Mouse (Mus musculus): ENCODE data around the gene V1rd19. TPM values are rescaled to one million over a fixed set of nuclear protein-coding genes. Genes with fewer than 3 reads are reported as not detected.
A peak's percentile ranks its signal among the peaks of the same experiment; 100 is the strongest.
"Not testable (repeated sequence)": the region's sequence is repeated elsewhere in the genome, so short reads cannot be mapped to it uniquely, and the experiment has no call there.

Gene V1rd19
- total RNA-seq (2021): not detected
- polyA plus RNA-seq (2012; rRNA removed): not detected in 2 replicates
- long read RNA-seq: 0 reads

DNA sequence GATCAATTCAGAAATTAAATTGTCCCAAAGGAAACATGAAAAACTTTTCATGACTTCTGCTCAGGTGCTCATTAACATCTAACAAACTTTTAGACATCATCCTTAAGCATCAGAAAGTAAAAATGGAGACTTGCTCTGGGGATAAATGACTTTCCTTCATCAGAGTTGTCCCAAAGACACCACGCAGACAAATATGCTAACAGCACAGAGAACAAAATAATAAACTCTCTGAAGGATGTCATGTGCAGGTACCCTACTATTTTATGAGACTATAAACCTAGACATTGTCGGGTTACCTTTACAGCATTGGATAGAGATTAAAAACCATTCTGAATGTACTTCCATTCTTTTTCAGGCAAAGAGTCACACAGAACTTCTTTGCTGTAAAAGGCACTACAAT, at the start of gene V1rd19:
V1rd19 (plus strand) TSS at position 301 of the 400 bp plus-strand sequence.
- no peak for DNase-seq

DNA sequence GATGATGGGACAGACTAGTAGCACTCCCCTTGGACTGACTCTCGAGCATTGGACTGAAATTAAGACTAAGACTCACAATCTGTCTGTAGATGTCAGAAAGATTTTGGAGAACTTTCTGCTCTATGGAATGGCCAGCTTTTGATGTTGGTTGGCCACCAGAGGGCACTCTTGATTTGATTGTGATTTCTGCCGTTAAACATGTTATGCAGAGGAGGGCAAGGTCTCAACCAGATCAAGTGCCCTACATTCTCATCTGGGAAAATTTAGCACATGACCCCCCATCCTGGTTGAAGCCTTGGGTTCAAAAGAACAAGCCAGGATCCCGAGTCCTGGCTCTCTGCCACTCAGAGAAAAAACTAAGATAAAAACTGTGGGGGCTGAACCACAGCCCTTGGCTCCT, 33.4 kb upstream of the V1rd19 start:
- DNase-seq: peak; percentile 14

DNA sequence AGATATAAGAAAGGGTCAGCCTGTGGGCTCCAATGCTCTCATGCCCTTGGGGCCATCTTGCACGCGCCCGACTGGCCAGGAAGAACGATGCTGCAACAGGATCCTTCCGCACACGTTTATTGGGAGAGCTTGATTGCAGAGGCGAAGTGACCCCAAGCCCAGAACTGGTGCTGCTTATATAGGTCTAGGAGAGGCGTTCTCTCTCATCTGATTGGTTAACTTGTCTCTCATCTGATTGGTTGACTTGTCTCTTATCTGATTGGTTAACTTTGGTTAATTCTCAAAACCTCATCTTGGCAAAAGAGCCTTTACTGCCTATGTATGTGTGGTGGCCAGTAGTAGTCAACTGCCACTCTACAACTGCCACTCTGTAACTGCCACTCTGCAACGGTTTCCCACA, 27.2 kb upstream of the V1rd19 start, which contains the start of gene Vmn1r181:
Vmn1r181 (plus strand) TSS at position 301 of the 400 bp plus-strand sequence.
- not testable (repeated sequence) for DNase-seq

DNA sequence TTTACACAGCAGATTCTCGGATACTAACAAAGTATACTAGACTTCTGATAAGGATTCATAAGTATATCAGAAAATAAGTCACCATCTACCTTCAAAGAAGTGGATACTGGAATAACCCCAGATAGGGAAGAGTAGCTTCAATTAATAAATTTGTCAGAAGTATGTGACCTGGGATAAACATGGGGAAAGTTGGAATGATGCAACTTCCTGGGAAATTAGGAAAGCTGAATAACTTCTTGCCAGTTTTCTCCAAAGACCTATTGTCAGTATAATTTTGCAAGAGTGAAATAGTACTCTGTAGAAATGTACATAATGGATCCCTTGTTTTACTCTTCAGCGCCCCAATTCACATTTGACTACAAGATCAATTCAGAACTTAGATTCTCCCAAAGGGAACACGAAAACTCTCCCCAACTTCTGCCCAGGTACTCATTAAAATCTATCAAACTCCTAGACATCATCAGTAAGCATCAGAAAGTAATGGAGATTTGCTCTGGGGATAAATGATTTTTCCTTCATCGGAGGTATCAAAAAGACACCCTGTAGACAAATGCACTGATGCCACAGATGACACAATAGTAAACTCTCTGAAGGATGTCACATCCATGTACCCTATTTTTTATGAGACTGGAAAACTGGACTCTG, 51.3 kb downstream of the V1rd19 start, which contains the start of gene Vmn1r183:
Vmn1r183 (plus strand) TSS at position 595 of the 645 bp plus-strand sequence.
- no peak for DNase-seq

Other genes with a start within 250 kb of the V1rd19 start
- not detected for gene Vmn1r174, start 249.4 kb upstream of the V1rd19 start, total RNA-seq (2021)
- not detected in 2 replicates for gene Vmn1r174, start 249.4 kb upstream of the V1rd19 start, polyA plus RNA-seq (2012; rRNA removed)
- gene Vmn1r175, start 191.0 kb upstream of the V1rd19 start, total RNA-seq (2021): not detected
- not detected in 2 replicates for gene Vmn1r175, start 191.0 kb upstream of the V1rd19 start, polyA plus RNA-seq (2012; rRNA removed)
- not detected for gene Vmn1r176, start 164.3 kb upstream of the V1rd19 start, total RNA-seq (2021)
- not detected in 2 replicates for gene Vmn1r176, start 164.3 kb upstream of the V1rd19 start, polyA plus RNA-seq (2012; rRNA removed)
- not detected for gene Vmn1r177, start 135.2 kb upstream of the V1rd19 start, total RNA-seq (2021)
- gene Vmn1r177, start 135.2 kb upstream of the V1rd19 start, polyA plus RNA-seq (2012; rRNA removed): not detected in 2 replicates
- gene Vmn1r178, start 109.7 kb upstream of the V1rd19 start, total RNA-seq (2021): not detected
- not detected in 2 replicates for gene Vmn1r178, start 109.7 kb upstream of the V1rd19 start, polyA plus RNA-seq (2012; rRNA removed)
- not detected for gene Vmn1r179, start 74.7 kb upstream of the V1rd19 start, total RNA-seq (2021)
- not detected in 2 replicates for gene Vmn1r179, start 74.7 kb upstream of the V1rd19 start, polyA plus RNA-seq (2012; rRNA removed)
- not detected for gene Vmn1r180, start 51.1 kb upstream of the V1rd19 start, total RNA-seq (2021)
- gene Vmn1r180, start 51.1 kb upstream of the V1rd19 start, polyA plus RNA-seq (2012; rRNA removed): not detected in 2 replicates
- gene Vmn1r181, start 27.1 kb upstream of the V1rd19 start, total RNA-seq (2021): not detected
- not detected in 2 replicates for gene Vmn1r181, start 27.1 kb upstream of the V1rd19 start, polyA plus RNA-seq (2012; rRNA removed)
- not detected for gene Vmn1r183, start 51.6 kb downstream of the V1rd19 start, total RNA-seq (2021)
- not detected in 2 replicates for gene Vmn1r183, start 51.6 kb downstream of the V1rd19 start, polyA plus RNA-seq (2012; rRNA removed)
- gene Zfp180, start 80.2 kb downstream of the V1rd19 start, total RNA-seq (2021): 10 to 100 TPM; 21.7 to 26.3 TPM
- gene Zfp180, start 80.2 kb downstream of the V1rd19 start, polyA plus RNA-seq (2012; rRNA removed): 11.3 and 17.9 TPM in 2 replicates
- 1 to 10 TPM; 3.1 to 4.1 TPM for gene Zfp112, start 110.6 kb downstream of the V1rd19 start, total RNA-seq (2021)
- 1.8 and 2.2 TPM in 2 replicates for gene Zfp112, start 110.6 kb downstream of the V1rd19 start, polyA plus RNA-seq (2012; rRNA removed)
- gene Zfp235, start 132.5 kb downstream of the V1rd19 start, total RNA-seq (2021): 1 to 10 TPM; 9.4 to 9.7 TPM
- 2.6 and 4.2 TPM in 2 replicates for gene Zfp235, start 132.5 kb downstream of the V1rd19 start, polyA plus RNA-seq (2012; rRNA removed)
- under 1 TPM; 0.37 to 0.38 TPM for gene Zfp114, start 173.4 kb downstream of the V1rd19 start, total RNA-seq (2021)
- 0.04 and 0.08 TPM in 2 replicates for gene Zfp114, start 173.4 kb downstream of the V1rd19 start, polyA plus RNA-seq (2012; rRNA removed)
- 1 to 10 TPM; 6.6 to 9.4 TPM for gene Zfp111, start 209.8 kb downstream of the V1rd19 start, total RNA-seq (2021)
- 0.58 and 0.70 TPM in 2 replicates for gene Zfp111, start 209.8 kb downstream of the V1rd19 start, polyA plus RNA-seq (2012; rRNA removed)
- 1 to 10 TPM; 4.1 to 4.3 TPM for gene Zfp109, start 235.9 kb downstream of the V1rd19 start, total RNA-seq (2021)
- gene Zfp109, start 235.9 kb downstream of the V1rd19 start, polyA plus RNA-seq (2012; rRNA removed): 0.54 and 0.65 TPM in 2 replicates